Mouse (Mus musculus) embryonic facial prominence, embryonic 12.5 days (tissue): ENCODE data around the gene Pigh. TPM values are rescaled to one million over a fixed set of nuclear protein-coding genes. Genes with fewer than 3 reads are reported as not detected.

Experiments used
- ATAC-seq: fragments of 200-750 bp; cut with Nextera tagmentation; 2 replicates; pipeline ENCODE4 v1.8.0; 2017; ENCODE audit not compliant: insufficient number of reproducible peaks, insufficient read depth, low FRiP score, low TSS enrichment
- H3K27ac ChIP-seq: fragments of 300-500 bp; sonication (generic); 2 replicates; pipeline ENCODE4 v1.5.1; 2016; ENCODE audit warnings: mild to moderate bottlenecking
- H3K27me3 ChIP-seq: fragments of 300-500 bp; sonication (generic); 2 replicates; pipeline ENCODE4 v1.6.1; 2016; ENCODE audit warnings: mild to moderate bottlenecking, moderate library complexity
- H3K36me3 ChIP-seq: fragments of 300-500 bp; sonication (generic); 2 replicates; pipeline ENCODE4 v1.6.1; 2016; ENCODE audit warnings: mild to moderate bottlenecking
- H3K4me1 ChIP-seq: fragments of 300-500 bp; sonication (generic); 2 replicates; pipeline ENCODE4 v1.6.1; 2016
- H3K4me2 ChIP-seq: fragments of 300-500 bp; sonication (generic); replicated peaks from 2 replicates; pipeline ENCODE4 v1.6.1; 2016; ENCODE audit warnings: mild to moderate bottlenecking, moderate library complexity
- H3K4me3 ChIP-seq: fragments of 300-500 bp; sonication (generic); 2 replicates; pipeline ENCODE4 v1.5.1; 2016; ENCODE audit warnings: mild to moderate bottlenecking
- H3K9ac ChIP-seq: fragments of 300-500 bp; sonication (generic); 2 replicates; pipeline ENCODE4 v1.6.1; 2016; ENCODE audit warnings: mild to moderate bottlenecking, moderate library complexity
- H3K9me3 ChIP-seq: fragments of 300-500 bp; sonication (generic); 2 replicates; pipeline ENCODE4 v1.6.1; 2016; ENCODE audit warnings: mild to moderate bottlenecking, moderate library complexity
- WGBS: fragments of 180-500 bp; shearing (Covaris S2); methylation state at CpG from one replicate; pipeline ENCODE4 v1.1.7; 2016; 5-methylcytosine and 5-hydroxymethylcytosine counted together
- polyA plus RNA-seq: library from polyadenylated mRNA; unstranded; fragments of >200 nt; fragmentation: Nextera tagmentation; extraction: Ambion mirVana; gene quantifications from 2 replicates; pipeline ENCODE4 v1.2.1, GENCODE M21; 2016

Gene Pigh
- 34.9 and 36.5 TPM in 2 replicates for polyA plus RNA-seq

GRCm38 (mm10) chr12:79089182-79089812 lies at the start of gene Pigh:
Gene Pigh, minus strand, starts transcription at chr12:79089651.
- Histone ChIP-seq H3K4me2 (peak within 1 kb of the TSS; percentile 53), H3K4me3 (peak within 1 kb of the TSS; percentile 89), H3K27ac (0 out of 2 replicates have a peak within 1 kb of the TSS, but pooled peaks have one; percentile 61), H3K4me1 (peaks cover 9% of the 10 kb centered on the region; the same call in 1 of the 2 replicates), H3K9me3 (no peaks in the 10 kb centered on the region), H3K27me3 (no peaks in the 10 kb centered on the region), H3K9ac (peak within 1 kb of the TSS; percentile 88), H3K36me3 (peaks cover 10% of the 10 kb centered on the region; the same call in 1 of the 2 replicates)
- peak; percentile 95 for ATAC-seq
- under 1% methylated on average over 52 of the region's 53 CpGs for WGBS

- no peak overlapping the region for H3K4me3 ChIP-seq
- H3K27ac ChIP-seq, result no peak overlapping the region
- no peaks in the 10 kb centered on the region for H3K4me1 ChIP-seq
- ATAC-seq, result no peak
- H3K9ac ChIP-seq, result no peak overlapping the region
- H3K36me3 ChIP-seq, result no peaks in the 10 kb centered on the region
- H3K27me3 ChIP-seq, result no peaks in the 10 kb centered on the region
- H3K9me3 ChIP-seq, result no peaks in the 10 kb centered on the region
- no peak overlapping the region for H3K4me2 ChIP-seq
Observed at GRCm38 (mm10) chr12:79138999-79139398, 49.5 kb upstream of the Pigh start.

GRCm38 (mm10) chr12:79136949-79137348 lies 47.5 kb upstream of the Pigh start:
- Histone ChIP-seq H3K4me1 (no peaks in the 10 kb centered on the region), H3K4me3 (no peak overlapping the region), H3K4me2 (no peak overlapping the region), H3K27me3 (peaks cover 12% of the 10 kb centered on the region), H3K9ac (no peak overlapping the region), H3K9me3 (no peaks in the 10 kb centered on the region), H3K27ac (no peak overlapping the region), H3K36me3 (no peaks in the 10 kb centered on the region)
- WGBS, result 59% methylated on average over 7 of the region's 7 CpGs
- no peak for ATAC-seq

GRCm38 (mm10) chr12:79135105-79135504 lies 45.7 kb upstream of the Pigh start:
- Histone ChIP-seq H3K4me3 (no peak overlapping the region), H3K9ac (no peak overlapping the region), H3K27me3 (peaks cover 29% of the 10 kb centered on the region), H3K4me2 (no peak overlapping the region), H3K27ac (no peak overlapping the region), H3K4me1 (peaks cover 4% of the 10 kb centered on the region; the same call in 1 of the 2 replicates), H3K36me3 (no peaks in the 10 kb centered on the region), H3K9me3 (no peaks in the 10 kb centered on the region)
- no peak for ATAC-seq
- WGBS, result 23% methylated on average over 4 of the region's 4 CpGs

GRCm38 (mm10) chr12:79134676-79135075 lies 45.2 kb upstream of the Pigh start:
- Histone ChIP-seq H3K36me3 (no peaks in the 10 kb centered on the region), H3K9ac (no peak overlapping the region), H3K4me1 (peaks cover 4% of the 10 kb centered on the region; the same call in 1 of the 2 replicates), H3K27ac (no peak overlapping the region), H3K9me3 (no peaks in the 10 kb centered on the region), H3K27me3 (peaks cover 31% of the 10 kb centered on the region), H3K4me2 (no peak overlapping the region), H3K4me3 (no peak overlapping the region)
- no peak for ATAC-seq
- 40% methylated on average over 8 of the region's 8 CpGs for WGBS

- Histone ChIP-seq H3K4me2 (peak overlapping the region; percentile 84; the same call in 1 of the 2 replicates), H3K27ac (no peak overlapping the region), H3K9me3 (no peaks in the 10 kb centered on the region), H3K4me3 (peak overlapping the region; percentile 44; the same call in 1 of the 2 replicates), H3K27me3 (peaks cover 34% of the 10 kb centered on the region), H3K9ac (0 out of 2 replicates have a peak overlapping the region, but pooled peaks have one; percentile 20), H3K4me1 (peaks cover 4% of the 10 kb centered on the region; the same call in 1 of the 2 replicates), H3K36me3 (no peaks in the 10 kb centered on the region)
- 26% methylated on average over 5 of the region's 5 CpGs for WGBS
- no peak for ATAC-seq
Observed at GRCm38 (mm10) chr12:79131706-79132460, 42.4 kb upstream of the Pigh start.

- H3K4me1 ChIP-seq, result peaks cover 4% of the 10 kb centered on the region; the same call in 1 of the 2 replicates
- H3K4me2 ChIP-seq, result peak overlapping the region; percentile 84
- peak overlapping the region; percentile 44 for H3K4me3 ChIP-seq
- peaks cover 34% of the 10 kb centered on the region for H3K27me3 ChIP-seq
- no peak for ATAC-seq
- peak overlapping the region; percentile 20 for H3K9ac ChIP-seq
- no peaks in the 10 kb centered on the region for H3K36me3 ChIP-seq
- H3K27ac ChIP-seq, result no peak overlapping the region
- no peaks in the 10 kb centered on the region for H3K9me3 ChIP-seq
- WGBS, result 2% methylated on average over 22 of the region's 22 CpGs
Observed at GRCm38 (mm10) chr12:79131178-79131675, 41.8 kb upstream of the Pigh start.

- H3K4me1 ChIP-seq, result peaks cover 4% of the 10 kb centered on the region; the same call in 1 of the 2 replicates
- H3K27ac ChIP-seq, result no peak within 1 kb of the TSS
- H3K9me3 ChIP-seq, result no peaks in the 10 kb centered on the region
- H3K36me3 ChIP-seq, result no peaks in the 10 kb centered on the region
- H3K4me3 ChIP-seq, result peak within 1 kb of the TSS; percentile 44
- WGBS, result under 1% methylated on average over 47 of the region's 47 CpGs
- H3K4me2 ChIP-seq, result peak within 1 kb of the TSS; percentile 84
- H3K9ac ChIP-seq, result peak within 1 kb of the TSS; percentile 20
- peak; percentile 88 for ATAC-seq
- peaks cover 34% of the 10 kb centered on the region for H3K27me3 ChIP-seq
Observed at GRCm38 (mm10) chr12:79130299-79131177, 41.1 kb upstream of the Pigh start, which contains the start of gene Arg2. Gene Arg2, plus strand, starts transcription at chr12:79130777.

GRCm38 (mm10) chr12:79122820-79123219 lies 33.4 kb upstream of the Pigh start:
- Histone ChIP-seq H3K4me3 (no peak overlapping the region), H3K36me3 (no peaks in the 10 kb centered on the region), H3K9me3 (no peaks in the 10 kb centered on the region), H3K27ac (no peak overlapping the region), H3K4me1 (no peaks in the 10 kb centered on the region), H3K27me3 (no peaks in the 10 kb centered on the region), H3K4me2 (no peak overlapping the region), H3K9ac (no peak overlapping the region)
- WGBS, result 33% methylated on average over 3 of the region's 3 CpGs
- no peak for ATAC-seq

GRCm38 (mm10) chr12:79118991-79119390 lies 29.5 kb upstream of the Pigh start:
- Histone ChIP-seq H3K27me3 (no peaks in the 10 kb centered on the region), H3K4me1 (no peaks in the 10 kb centered on the region), H3K9ac (no peak overlapping the region), H3K27ac (no peak overlapping the region), H3K4me2 (no peak overlapping the region), H3K4me3 (no peak overlapping the region), H3K9me3 (no peaks in the 10 kb centered on the region), H3K36me3 (no peaks in the 10 kb centered on the region)
- no peak for ATAC-seq
- 82% methylated on average over 4 of the region's 4 CpGs for WGBS

GRCm38 (mm10) chr12:79105312-79105711 lies 15.9 kb upstream of the Pigh start:
- H3K4me3 ChIP-seq, result no peak overlapping the region
- no peak overlapping the region for H3K9ac ChIP-seq
- ATAC-seq, result no peak
- no peaks in the 10 kb centered on the region for H3K36me3 ChIP-seq
- no peak overlapping the region for H3K4me2 ChIP-seq
- H3K27me3 ChIP-seq, result no peaks in the 10 kb centered on the region
- no peak overlapping the region for H3K27ac ChIP-seq
- no peaks in the 10 kb centered on the region for H3K9me3 ChIP-seq
- no peaks in the 10 kb centered on the region for H3K4me1 ChIP-seq
- WGBS, result 80% methylated on average over 5 of the region's 5 CpGs
